In the genomic region with DNA sequence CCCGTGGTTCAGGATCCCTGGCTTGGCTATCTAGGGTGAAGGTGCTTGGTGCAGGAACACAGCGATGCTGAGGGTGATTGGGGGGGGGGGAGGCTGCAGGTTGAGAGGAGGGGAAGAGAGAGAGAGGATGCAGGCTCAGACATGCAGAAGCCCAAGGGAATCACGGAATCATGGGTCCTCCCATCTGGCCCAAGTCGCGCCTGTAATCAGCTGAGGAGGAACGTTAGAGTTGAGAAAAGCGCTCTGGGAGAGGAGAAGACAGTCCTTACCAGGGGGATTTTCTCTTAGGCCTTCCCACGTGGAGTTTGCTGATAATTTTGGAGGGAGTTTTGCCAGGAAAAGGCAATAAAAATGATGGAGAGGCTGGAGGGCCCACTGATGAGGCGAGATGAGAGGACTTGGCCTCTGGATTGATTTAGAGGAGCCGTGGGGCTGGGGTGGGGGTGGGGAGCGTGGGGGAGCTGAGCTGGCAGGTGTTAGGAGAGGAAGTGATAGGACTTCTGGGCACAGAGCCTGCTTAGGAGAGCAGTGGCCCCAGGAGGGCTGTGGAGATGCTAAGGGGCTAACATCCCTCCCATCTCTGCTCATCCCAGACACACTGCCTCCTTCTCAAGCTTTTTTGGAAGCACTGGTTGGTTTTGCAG, we compare ENCODE assay signal across 21 mouse cellular contexts. TPM values are rescaled to one million over a fixed set of nuclear protein-coding genes. Genes with fewer than 3 reads are reported as not detected.
DNase-seq lines count a peak whose midpoint lies in the region; ATAC-seq lines count a peak whose summit lies in the region.
"Had no signal": no experiment of that assay in that cellular context is flagged by ENCODE, and none has a peak within 500 bp of the region (broad histone marks: within the 10 kb centered on the region; RNA-seq: fewer than 3 reads in every experiment).

No protein-coding gene starts in this region.

- H3K27ac ChIP-seq in intestine, embryonic 16.5 days (ENCODE audit: low read length), result no peak overlapping the region
- no peak overlapping the region for H3K27ac ChIP-seq in intestine, embryonic 15.5 days
- H3K27ac ChIP-seq in lung, embryonic 16.5 days (ENCODE audit: low read length), result no peak overlapping the region
- H3K27ac ChIP-seq in limb, embryonic 13.5 days, result no peak overlapping the region
- H3K27ac ChIP-seq: embryonic facial prominence, embryonic 15.5 days; heart, embryonic 15.5 days; layer of hippocampus, adult 2 months; liver, embryonic 13.5 days; lung, embryonic 15.5 days had no signal

- no peaks in the 10 kb centered on the region for H3K9me3 ChIP-seq in intestine, embryonic 16.5 days (ENCODE audit: control insufficient read depth, low read length)
- H3K9me3 ChIP-seq in intestine, embryonic 15.5 days, result no peaks in the 10 kb centered on the region
- H3K9me3 ChIP-seq in lung, embryonic 16.5 days (ENCODE audit: control insufficient read depth, low read length), result no peaks in the 10 kb centered on the region
- no peaks in the 10 kb centered on the region for H3K9me3 ChIP-seq in limb, embryonic 13.5 days
- H3K9me3 ChIP-seq: embryonic facial prominence, embryonic 15.5 days; heart, embryonic 15.5 days; liver, embryonic 13.5 days; lung, embryonic 15.5 days had no signal

- H3K27me3 ChIP-seq in intestine, embryonic 16.5 days (replicated peaks; ENCODE audit: control insufficient read depth, insufficient read depth, low read length), result peaks cover 4% of the 10 kb centered on the region; the same call in 1 of the 2 replicates
- H3K27me3 ChIP-seq in intestine, embryonic 15.5 days (replicated peaks), result peaks cover 9% of the 10 kb centered on the region
- peaks cover 9% of the 10 kb centered on the region for H3K27me3 ChIP-seq in lung, embryonic 16.5 days (ENCODE audit: control insufficient read depth, insufficient read depth, low read depth, low read length)
- peaks cover 12% of the 10 kb centered on the region for H3K27me3 ChIP-seq in limb, embryonic 13.5 days

- no peak overlapping the region for H3K4me2 ChIP-seq in intestine, embryonic 16.5 days (ENCODE audit: low read depth, low read length)
- H3K4me2 ChIP-seq in intestine, embryonic 15.5 days (replicated peaks), result no peak overlapping the region
- no peak overlapping the region for H3K4me2 ChIP-seq in lung, embryonic 16.5 days (ENCODE audit: low read depth, low read length)
- H3K4me2 ChIP-seq in limb, embryonic 13.5 days (replicated peaks), result no peak overlapping the region; the same call in 1 of the 2 replicates
- H3K4me2 ChIP-seq: embryonic facial prominence, embryonic 15.5 days; heart, embryonic 15.5 days; liver, embryonic 13.5 days; lung, embryonic 15.5 days had no signal

- H3K36me3 ChIP-seq in intestine, embryonic 16.5 days (ENCODE audit: control insufficient read depth, insufficient read depth, low read length), result no peaks in the 10 kb centered on the region
- H3K36me3 ChIP-seq in intestine, embryonic 15.5 days, result no peaks in the 10 kb centered on the region
- H3K36me3 ChIP-seq in lung, embryonic 16.5 days (ENCODE audit: control insufficient read depth, insufficient read depth, low read length), result no peaks in the 10 kb centered on the region
- H3K36me3 ChIP-seq in limb, embryonic 13.5 days, result no peaks in the 10 kb centered on the region
- H3K36me3 ChIP-seq: embryonic facial prominence, embryonic 15.5 days; heart, embryonic 15.5 days; liver, embryonic 13.5 days; lung, embryonic 15.5 days had no signal

- peak; percentile 10 for DNase-seq in adrenal gland, postnatal 14 days
- DNase-seq in adrenal gland, adult 2 months, result no peak
- no peak for DNase-seq in lung, postnatal 14 days
- no peak for DNase-seq in urinary bladder, adult 2 months (ENCODE audit: low spot score)
- DNase-seq: adrenal gland, postnatal 36 days; cerebellum, adult 11-12 months; cerebellum, postnatal 14 days; kidney, adult 9 months; layer of hippocampus, postnatal 36 days; liver, embryonic 13.5 days; retina, postnatal 1 day had no signal

- no peaks in the 10 kb centered on the region for H3K4me1 ChIP-seq in intestine, embryonic 16.5 days (ENCODE audit: control insufficient read depth, insufficient read depth, low read length)
- H3K4me1 ChIP-seq in intestine, embryonic 15.5 days (replicated peaks), result no peaks in the 10 kb centered on the region; the same call in 1 of the 2 replicates
- no peaks in the 10 kb centered on the region for H3K4me1 ChIP-seq in lung, embryonic 16.5 days (replicated peaks; ENCODE audit: control insufficient read depth, insufficient read depth, low read length)
- H3K4me1 ChIP-seq in limb, embryonic 13.5 days, result peaks cover 28% of the 10 kb centered on the region
- H3K4me1 ChIP-seq: liver, embryonic 13.5 days had no signal

- H3K9ac ChIP-seq in intestine, embryonic 16.5 days (ENCODE audit: low read depth, low read length), result no peak overlapping the region
- H3K9ac ChIP-seq in intestine, embryonic 15.5 days, result no peak overlapping the region
- H3K9ac ChIP-seq in lung, embryonic 16.5 days (ENCODE audit: low read length), result no peak overlapping the region
- peak overlapping the region; percentile 35; the same call in 1 of the 2 replicates for H3K9ac ChIP-seq in limb, embryonic 13.5 days
- H3K9ac ChIP-seq: embryonic facial prominence, embryonic 15.5 days; heart, embryonic 15.5 days; liver, embryonic 13.5 days; lung, embryonic 15.5 days had no signal

- H3K4me3 ChIP-seq in intestine, embryonic 16.5 days (ENCODE audit: low read length), result no peak overlapping the region
- H3K4me3 ChIP-seq in intestine, embryonic 15.5 days (replicated peaks), result no peak overlapping the region
- H3K4me3 ChIP-seq in lung, embryonic 16.5 days (ENCODE audit: low read length), result no peak overlapping the region
- H3K4me3 ChIP-seq in limb, embryonic 13.5 days, result no peak overlapping the region
- H3K4me3 ChIP-seq: embryonic facial prominence, embryonic 15.5 days; heart, embryonic 15.5 days; layer of hippocampus, adult 2 months; liver, embryonic 13.5 days; lung, embryonic 15.5 days had no signal

- peak; percentile 28; the same call in 1 of the 2 replicates for ATAC-seq in intestine, embryonic 16.5 days
- ATAC-seq in intestine, embryonic 15.5 days, result no peak
- ATAC-seq in lung, embryonic 16.5 days (ENCODE audit: low read depth), result peak; percentile 45; the same call in 1 of the 2 replicates
- peak; percentile 14; the same call in 1 of the 2 replicates for ATAC-seq in limb, embryonic 13.5 days (ENCODE audit: low FRiP score, low read depth)
- ATAC-seq: forebrain, embryonic 16.5 days; midbrain, embryonic 16.5 days had no signal

- WGBS in intestine, embryonic 16.5 days, result 36% methylated on average over 11 of the region's 11 CpGs
- WGBS in intestine, embryonic 15.5 days, result 36% methylated on average over 11 of the region's 11 CpGs
- 23% methylated on average over 11 of the region's 11 CpGs for WGBS in lung, embryonic 16.5 days
- WGBS in limb, embryonic 13.5 days, result 23% methylated on average over 11 of the region's 11 CpGs

RNA-seq across cellular contexts. Expression of gene Slc25a33, which starts 34.6 kb away (rescaled TPM):
- total RNA-seq in adrenal gland, postnatal 14 days (2021), result 30.6 and 36.6 TPM in 2 replicates
- total RNA-seq in adrenal gland, adult 2 months (2021), result 10 to 100 TPM; 18.7 to 26.7 TPM
- 29.0 and 43.2 TPM in 2 replicates for polyA plus RNA-seq in adrenal gland, adult 2 months (2012; rRNA removed)
- 6.8 and 9.1 TPM in 2 replicates for polyA plus RNA-seq in intestine, embryonic 16.5 days (2015; fragmentation: Nextera tagmentation; extraction: Ambion mirVana)
- 9.5 and 10.3 TPM in 2 replicates for polyA plus RNA-seq in intestine, embryonic 15.5 days (2015; fragmentation: Nextera tagmentation; extraction: Ambion mirVana)
- 5.8 TPM in 2 replicates for polyA plus RNA-seq in lung, embryonic 16.5 days (2015; fragmentation: Nextera tagmentation; extraction: Ambion mirVana)
- 14.4 and 15.5 TPM in 2 replicates for polyA plus RNA-seq in limb, embryonic 13.5 days (2015; fragmentation: Nextera tagmentation; extraction: Ambion mirVana)
- polyA plus RNA-seq in urinary bladder, adult 2 months (2012; rRNA removed), result 13.5 and 14.5 TPM in 2 replicates
